Mouse (Mus musculus) R1 (cell line): ENCODE results near the gene Angptl4.
"Not testable (repeated sequence)": the region's sequence is repeated elsewhere in the genome, so short reads cannot be mapped to it uniquely, and the experiment has no call there.

Experiments
- DNase-seq: peaks from one replicate; pipeline ENCODE4 v3.0.0-alpha.2; 2018; ENCODE audit warnings: low read depth, low spot score

The Angptl4 gene

DNA sequence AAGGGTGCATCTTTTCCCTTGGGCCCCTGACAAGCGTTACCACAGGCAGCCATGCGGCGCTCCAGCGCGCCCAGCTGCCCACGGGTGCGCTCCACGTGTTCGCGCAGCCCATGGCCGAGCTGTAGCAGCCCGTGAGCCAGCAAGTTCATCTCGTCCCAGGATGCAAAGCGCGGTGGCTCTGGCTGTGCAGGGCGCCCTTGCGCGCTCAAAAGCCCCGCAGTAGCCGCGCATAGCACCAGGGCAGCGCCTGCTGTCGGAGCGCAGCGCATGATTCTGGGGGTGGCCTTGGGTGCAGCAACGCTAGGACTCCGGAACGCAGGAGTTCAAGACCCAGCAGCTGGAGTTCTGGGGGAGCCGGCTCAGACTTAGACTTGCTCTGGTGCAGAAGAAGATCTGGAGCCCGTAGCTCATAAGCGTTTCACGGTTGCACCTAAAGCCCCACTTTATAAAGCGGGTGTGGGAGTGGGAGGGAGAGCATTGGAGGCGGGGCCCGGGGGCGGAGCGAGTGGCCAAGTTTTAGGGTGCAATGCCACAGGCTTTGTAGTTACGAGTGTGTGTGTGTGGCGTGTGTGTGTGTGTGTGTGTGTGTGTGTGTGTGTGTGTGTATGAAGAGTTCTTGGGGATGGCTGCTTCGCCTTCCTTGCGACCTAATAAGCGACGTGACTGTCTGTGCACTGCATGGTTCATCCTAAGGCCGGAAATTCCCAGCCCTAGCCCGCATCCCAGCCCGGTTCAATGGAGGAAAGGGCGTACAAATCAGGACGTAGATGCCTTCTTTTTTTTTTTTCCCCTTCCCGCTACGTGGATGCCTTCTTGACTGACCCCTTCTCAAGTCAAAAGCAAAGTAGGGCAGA lies at the start of gene Angptl4:
TSS of gene Angptl4 (minus strand) at position 707 of the 854 bp plus-strand sequence.
- peak; percentile 86 for DNase-seq

DNA sequence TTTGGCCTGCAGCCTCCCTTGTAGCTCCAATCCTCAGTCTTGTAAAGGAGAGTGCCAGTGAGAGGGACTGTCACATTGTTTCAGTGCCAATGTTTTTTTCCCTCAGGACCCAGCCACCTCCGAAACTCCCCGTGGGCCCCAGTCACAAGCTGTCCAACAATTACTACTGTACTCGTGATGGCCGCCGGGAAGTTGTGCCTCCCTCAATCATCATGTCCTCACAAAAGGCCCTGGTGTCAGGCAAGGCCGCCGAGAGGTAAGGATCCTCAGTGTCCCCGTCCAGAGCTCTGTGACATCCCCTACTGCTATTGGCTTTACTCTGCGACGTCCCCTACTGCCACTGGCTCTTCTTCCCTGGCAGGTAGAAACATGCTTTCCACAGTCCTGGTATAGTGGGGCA lies 47.9 kb upstream of the Angptl4 start:
- DNase-seq = no peak

DNA sequence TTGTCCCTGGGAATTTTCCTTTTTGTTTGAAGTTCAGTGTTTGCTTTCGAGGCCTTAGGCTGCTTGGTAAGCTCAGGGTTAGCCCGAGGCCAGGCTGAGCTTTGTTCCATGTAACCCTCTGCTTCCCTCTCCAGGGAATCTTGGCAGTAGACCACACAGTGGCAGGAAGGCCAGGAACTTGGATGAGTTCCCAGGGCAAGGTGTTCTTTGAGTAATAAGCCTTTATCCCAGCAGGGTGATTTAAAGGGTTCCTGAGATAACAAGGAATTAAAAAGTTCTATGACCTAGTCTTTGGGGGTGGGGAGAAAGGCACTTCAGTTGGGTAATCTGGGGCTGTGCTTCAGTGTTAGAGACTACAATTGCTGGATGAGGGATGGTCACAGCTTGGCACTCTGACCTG lies 47.3 kb upstream of the Angptl4 start:
- DNase-seq = no peak

DNA sequence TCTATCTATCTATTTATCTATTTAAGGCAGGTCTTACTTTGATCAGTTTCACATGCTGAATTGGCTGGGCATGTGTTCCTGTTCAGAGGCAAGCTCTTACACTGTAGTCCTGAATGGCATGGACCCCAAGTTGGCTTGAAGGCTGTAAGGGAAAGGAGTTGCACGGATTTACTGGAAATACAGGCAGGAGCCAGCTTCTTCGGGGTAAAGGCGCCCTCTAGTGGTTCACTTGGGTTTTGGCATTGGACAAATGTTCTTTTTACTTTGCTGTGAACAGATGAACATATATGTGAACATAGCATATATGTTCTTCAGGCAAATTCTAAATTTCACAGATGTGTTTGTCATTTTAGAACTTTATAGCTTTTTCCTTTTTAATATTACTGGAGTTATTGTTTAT lies 45.2 kb upstream of the Angptl4 start:
- peak; percentile 88 for DNase-seq

DNA sequence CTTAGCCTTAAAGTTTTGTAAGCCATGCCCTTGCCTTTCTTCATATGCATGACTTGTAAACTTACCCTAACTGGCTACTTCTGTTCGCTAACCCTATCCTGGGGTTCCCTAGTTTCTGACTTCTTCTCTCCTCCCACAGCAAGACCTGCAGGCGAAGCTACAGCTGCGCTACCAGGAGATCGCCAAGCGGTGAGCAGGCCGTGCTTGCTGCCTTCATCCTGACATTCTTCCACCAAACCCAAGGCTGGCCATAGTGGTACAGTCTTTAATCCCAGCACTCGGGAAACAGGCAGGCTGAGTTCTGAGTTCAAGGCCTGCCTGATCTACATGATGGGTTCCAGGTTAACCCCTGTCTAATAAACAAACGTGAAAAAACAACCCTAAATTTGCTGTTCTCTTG lies 43.8 kb upstream of the Angptl4 start:
- no peak for DNase-seq

DNA sequence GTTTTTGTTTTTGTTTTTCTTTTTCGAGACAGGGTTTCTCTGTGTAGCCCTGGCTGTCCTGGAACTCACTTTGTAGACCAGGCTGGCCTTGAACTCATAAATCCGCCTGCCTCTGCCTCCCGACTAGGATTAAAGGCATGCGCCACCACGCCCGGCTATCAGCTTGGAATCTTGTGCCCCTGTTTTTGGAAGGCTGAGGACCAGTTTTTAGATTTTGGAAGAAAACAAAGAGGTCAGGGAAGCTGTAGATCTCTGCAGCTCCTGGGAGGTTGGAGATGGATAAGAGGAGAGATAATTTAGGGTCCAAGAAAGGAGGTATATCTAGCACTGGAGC lies 43.3 kb upstream of the Angptl4 start:
- DNase-seq = not testable (repeated sequence)

DNA sequence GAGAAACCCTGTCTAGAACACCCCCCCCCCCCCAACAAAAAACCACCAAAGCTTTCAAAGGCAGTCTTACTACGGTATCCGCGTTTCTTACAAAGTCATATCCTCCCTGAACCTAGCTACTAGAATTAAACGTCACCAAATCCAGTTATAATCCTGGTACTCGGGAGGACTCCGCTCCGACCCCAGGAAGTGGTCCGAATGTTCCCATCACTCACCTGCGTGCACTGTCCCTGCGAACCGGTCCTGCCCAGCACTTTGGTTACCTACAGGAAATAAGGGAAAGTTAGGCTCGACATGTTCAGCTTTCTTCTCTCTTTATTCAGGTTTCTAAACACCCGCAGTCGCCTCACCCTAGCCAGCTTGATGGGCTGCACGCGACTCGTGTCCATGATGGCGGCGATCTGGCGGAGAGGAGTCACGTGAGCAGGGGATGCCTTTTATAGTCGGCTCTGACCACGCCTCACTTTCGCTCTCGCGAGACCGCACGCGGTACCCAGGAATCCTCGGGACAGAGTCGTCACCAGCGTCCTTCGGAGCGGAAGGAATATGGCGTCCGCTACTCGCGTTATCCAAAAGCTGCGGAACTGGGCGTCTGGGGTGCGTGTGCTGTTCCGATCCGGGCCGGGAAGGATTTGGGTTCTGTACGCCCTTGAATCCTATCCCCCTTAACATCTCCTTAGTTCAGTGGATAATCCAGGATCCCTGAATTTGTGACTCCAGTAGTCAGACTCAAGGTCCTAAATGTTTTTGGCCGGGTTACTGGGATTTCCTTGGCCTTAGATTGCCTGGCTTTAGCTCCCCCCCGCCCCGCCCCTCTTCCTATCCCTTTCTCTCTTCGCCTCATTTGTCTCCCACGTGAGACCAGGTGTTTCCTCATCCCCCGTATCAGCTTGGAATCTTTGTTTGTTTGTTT lies 42.7 kb upstream of the Angptl4 start, which contains the start of the genes Rps28 and Ndufa7:
TSS of gene Rps28 (minus strand) at position 479 of the 913 bp plus-strand sequence.
TSS of gene Ndufa7 (plus strand) at position 489 of the 913 bp plus-strand sequence.
- DNase-seq = peak; percentile 96

DNA sequence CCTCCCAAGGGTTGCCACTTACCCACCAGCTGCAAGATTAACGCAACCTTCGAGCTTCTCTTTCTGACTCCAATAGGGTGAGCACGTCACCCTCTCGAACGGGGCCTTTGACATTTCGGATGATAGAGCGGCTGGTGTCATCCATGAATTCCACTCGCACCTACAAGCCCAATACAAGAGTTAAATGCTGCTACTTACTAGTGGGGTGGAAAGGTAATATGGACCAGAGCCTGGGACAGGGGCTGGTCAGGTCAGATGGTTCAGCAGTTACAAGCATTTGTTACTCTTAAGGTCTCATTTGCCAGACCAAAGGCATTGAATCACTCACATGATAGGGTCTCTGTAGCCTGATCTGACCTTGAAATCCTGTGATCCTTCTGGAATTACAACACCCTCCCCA lies 41.5 kb upstream of the Angptl4 start:
- not testable (repeated sequence) for DNase-seq

DNA sequence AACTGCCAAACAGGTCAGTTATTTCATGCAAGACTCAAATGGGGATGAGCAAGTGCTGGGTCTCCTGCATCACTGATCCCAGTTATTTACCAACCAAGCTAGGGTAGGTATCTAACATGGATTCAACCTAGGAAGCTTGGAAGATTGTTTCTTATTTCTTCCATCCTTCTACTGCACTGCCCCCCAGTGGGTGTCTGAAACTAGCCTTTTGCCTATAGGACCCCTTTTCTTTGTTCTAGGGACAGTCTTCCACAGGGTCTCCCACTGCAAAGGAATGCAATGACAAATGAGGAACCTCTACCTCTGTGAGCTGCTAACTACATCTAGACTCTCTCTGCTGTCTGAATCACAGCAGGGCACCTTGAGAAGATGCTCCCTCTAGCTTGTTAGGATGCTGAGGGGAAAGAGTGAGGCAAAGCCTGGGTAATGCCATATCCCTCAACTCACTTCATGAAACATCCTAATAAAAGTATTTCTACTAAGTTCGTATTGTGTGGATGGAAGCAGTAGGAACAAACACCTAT lies 40.9 kb upstream of the Angptl4 start:
- peak; percentile 55 for DNase-seq

DNA sequence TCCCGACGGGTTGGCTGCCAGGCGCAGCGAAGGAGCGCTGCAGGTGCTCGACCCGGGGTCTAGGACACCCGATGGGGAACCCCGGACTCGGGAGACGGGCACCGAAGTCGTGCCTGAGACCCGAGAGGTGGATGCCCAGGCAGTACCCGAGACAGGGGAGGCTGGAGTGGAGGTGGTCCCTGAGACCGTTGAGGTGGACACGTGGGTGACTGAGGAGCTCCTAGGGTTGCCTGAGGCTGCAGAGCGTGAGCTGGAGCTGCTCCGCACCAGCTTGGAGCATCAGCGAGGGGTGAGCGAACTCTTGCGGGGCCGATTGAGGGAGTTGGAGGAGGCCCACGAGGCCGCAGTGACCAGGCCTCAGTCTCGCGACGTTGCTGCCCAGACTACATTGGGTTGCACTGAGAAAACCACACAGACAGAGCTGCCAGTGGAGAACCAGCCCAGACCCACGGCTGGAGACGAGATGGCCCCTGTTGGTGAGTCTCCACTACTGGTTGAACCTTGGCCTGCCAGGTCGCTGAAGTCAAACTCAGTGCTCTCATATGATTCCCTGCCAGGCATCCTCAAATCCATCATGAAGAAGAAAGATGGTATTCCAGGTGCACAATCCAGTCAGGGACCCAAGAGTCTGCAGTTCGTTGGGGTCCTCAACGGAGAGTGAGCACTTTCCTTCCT lies 36.5 kb upstream of the Angptl4 start:
- no peak for DNase-seq

DNA sequence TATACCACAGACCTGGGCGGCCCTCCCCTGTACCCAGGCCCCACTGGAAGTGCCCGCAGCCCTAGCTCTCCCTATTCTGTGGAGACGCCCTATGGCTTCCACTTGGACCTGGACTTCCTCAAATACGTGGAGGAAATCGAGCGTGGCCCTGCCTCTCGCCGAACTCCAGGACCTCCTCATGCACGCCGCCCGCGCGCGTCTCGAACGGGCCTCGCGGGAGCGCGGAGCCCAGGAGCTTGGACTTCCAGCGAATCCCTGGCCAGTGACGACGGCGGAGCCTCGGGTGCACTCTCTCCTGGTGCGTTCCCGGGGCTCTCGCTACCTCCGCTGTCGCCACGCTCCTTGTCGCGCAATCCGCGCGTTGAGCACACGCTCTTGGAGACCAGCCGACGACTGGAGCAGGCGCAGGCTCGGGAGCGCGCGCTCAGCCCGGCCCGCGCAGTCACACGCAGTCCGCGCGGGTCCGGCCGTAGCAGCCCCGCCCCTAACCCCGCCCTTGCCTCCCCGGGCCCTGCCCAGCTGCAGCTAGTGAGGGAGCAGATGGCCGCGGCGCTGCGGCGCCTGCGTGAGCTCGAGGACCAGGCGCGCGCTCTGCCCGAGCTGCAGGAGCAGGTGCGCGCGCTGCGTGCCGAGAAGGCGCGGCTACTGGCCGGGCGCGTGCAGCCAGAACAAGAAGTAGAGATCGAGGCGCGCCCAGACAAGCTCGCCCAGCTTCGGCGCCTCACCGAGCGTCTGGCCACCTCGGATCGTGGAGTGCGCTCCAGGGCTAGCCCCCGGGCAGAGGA lies 35.7 kb upstream of the Angptl4 start:
- peak; percentile 97 for DNase-seq

DNA sequence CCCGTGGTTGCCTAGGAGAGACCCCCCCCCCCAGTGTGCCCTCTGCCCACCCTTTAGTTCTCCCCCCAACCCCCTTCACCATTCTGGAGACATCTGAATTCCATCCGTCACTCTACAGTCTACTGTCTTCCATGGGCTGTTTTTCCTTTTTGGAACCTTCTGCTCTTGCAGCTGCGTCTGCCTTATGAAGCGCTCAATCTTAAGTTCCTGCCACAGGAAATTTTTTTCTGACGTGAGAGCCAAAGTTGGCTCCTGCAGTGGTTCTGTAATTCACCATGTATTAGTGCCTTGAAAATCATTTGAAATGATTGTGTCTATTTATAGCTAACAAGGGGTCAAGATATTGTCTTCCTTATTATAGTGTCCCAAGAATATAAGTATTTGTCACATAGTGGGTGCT lies 35.0 kb upstream of the Angptl4 start:
- no peak for DNase-seq

DNA sequence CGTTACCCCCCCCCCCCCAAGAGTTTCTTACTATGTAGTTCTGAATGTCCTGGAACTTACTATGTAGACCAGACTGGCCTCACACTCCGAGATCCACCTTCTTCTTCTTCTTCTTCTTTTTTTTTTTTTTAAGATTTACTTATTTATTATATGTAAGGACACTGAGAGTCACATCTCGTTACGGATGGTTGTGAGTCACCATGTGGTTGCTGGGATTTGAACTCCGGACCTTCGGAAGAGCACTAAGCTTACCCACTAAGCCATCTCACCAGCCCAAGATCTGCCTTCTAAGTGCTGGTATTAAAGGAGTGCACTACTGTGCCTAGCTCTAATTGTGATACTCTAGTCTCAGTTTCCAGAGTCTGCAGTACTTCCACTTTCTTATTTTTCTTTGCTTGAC lies 33.8 kb upstream of the Angptl4 start:
- no peak for DNase-seq

DNA sequence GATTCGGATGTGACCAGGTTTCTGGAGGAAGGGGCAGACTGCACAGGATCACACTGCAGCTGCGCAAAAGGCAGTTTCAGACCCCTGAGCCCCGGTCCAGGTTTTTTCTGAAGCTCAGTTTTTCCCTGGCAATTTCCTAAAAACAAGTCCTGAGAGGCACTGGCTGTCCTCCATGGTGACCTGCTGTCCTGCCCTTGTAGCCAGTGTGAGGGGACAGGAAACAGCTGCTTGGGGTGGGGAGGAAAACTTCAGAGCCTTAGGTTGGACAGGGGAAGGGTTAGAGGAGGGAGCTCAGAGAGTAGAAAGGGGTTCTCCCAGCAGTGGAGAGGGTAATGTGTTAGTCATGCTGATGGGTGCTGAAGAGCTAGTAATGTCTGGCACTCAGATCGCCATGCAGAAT lies 31.4 kb upstream of the Angptl4 start:
- no peak for DNase-seq

DNA sequence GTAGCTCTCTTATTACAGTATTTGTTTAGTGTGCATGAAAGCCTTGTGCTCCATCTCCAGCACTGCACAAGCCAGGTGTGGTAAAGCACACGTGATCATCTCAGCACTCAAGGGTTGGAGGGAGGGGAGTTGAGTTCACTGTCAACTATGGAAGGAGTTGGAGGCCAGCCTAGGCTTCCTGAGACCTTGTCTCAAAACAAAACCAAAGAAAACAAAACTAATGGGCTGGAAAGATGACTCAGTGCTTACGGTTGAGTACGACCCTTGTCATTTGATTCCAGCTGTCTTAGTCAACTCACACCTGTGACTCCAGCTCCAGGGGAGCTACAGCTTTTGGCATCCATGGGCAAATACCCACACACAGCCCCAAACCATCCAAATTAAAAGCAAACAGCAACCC lies 30.8 kb upstream of the Angptl4 start:
- DNase-seq = no peak

DNA sequence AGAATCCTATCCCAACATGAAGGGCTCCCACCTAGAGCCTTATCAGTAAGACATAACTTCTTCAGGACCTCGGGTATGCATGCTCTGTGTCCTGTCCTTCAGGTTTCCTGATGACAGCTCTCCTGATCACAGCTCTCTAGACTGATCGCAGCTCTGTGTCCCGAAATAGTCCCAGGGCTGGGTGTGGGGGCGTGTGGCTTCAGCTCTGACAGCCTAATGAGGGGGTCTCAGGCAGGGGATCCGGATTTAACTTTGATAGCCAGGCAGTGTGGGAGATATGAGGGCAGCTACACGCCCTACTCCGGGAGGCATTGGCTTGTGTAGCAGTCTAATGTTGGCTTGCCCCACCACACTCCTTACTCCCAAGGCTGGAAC lies 29.5 kb upstream of the Angptl4 start:
- DNase-seq = no peak

DNA sequence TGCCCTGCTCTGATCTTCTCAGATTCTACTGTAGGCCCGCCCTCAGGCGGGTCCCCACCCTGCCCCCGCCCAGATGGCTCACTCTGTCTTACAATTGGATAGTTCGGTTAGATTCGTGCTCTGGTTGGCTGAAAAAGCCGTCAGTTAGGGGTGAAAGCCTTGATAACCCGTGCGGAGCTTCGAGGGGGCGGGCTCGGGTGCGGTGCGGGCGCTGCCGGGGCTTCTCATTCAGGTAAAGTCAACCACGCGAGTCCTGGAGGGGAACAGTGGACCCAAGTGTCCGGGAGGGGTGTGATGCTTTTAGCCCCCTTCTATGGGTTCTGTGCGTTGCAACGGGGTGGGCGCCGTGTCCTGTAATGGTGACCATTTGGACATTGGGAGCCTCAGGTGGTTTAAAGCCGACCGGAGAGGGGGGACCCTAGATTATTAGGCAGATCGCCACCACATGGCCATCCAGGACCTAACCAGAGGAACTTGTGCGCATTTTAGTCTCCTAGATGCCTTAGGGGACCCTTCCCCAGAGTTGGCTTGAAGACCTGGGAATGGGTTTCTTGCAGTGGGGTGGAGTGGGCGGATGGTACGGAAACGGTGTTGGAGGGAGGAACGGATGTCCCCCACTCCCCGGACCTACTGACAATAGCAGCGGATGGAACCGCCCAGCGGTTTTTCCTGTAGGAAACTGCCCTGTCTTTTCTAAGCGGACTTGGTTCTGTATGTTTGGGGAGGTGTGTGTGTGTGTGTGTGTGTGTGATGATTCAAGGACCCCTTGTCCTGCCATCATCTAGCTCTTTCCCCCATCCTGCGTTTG lies 28.9 kb upstream of the Angptl4 start, which contains the start of gene Kank3:
TSS of gene Kank3 (plus strand) at position 186 of the 808 bp plus-strand sequence.
- peak; percentile 99 for DNase-seq

DNA sequence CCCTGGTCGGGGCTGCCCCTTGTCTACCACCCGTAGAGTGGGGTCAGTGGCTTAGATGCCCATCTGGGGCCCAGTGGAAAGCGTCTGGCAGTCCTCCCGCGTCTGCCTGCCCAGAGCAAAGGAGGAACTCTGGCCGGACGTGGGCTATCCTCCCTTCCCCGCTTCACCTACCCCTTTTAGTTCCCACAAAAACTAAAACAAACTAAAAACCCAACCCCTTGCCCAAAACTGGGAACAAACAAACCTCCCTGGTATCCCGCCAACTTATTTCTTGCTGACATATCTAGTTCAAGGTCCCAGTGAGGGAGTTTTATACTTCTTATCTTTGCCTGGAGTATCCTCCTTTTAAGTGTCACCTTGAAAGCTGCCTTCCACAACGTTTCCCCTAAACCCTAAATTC lies 26.6 kb upstream of the Angptl4 start:
- no peak for DNase-seq

DNA sequence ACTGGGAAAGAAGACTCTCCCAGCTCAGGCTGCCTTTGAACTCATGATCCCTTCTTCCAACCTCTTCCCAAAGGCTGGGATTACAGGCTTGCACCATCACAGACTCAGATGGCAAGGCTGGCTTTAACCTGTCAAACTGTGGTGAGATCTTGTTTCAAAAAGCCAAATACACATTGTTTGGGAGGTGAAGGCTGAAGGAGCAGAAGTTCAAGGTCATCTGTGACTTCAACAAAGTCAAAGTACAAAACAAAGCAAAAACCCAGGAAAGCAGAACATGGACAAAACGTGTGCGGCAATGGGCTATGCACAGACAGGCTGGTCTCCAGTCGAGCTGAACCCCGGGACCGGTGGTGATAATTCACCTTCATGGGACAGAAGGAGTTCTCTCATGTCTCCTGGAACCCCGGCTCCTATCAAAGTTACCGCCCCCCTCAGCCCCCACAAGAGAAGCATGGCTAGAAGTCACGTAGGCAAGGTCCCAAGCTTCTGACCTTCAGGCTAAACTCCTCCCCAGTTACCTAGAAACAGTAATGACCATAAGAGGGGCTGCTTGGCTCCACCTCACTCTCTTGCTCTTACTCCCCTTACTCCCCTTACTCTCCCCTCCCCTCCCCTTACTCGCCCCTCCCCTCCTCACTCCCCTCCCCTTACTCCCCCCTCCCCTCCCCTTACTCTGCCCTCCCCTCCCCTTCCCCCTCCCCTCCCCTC lies 25.7 kb upstream of the Angptl4 start:
- peak; percentile 94 for DNase-seq
